Mouse (Mus musculus) B cell, adult 2 months (primary cell): Measurements from ENCODE around the gene Abcb9.
"Not testable (repeated sequence)": the region's sequence is repeated elsewhere in the genome, so short reads cannot be mapped to it uniquely, and the experiment has no call there.

Source experiments
- DNase-seq, 2 experiments: peaks; one replicate each; pipeline ENCODE4 v3.0.0; 2022

Abcb9 gene

GRCm38 (mm10) chr5:124056219-124056618, 39.4 kb downstream of the Abcb9 start:
- peak; percentile 34 to 43 for DNase-seq

- not testable (repeated sequence) for DNase-seq
Measured at GRCm38 (mm10) chr5:124052641-124053040, 43.0 kb downstream of the Abcb9 start.

- peak; percentile 56 to 61 for DNase-seq
Measured at GRCm38 (mm10) chr5:124051899-124052491, 43.6 kb downstream of the Abcb9 start.

GRCm38 (mm10) chr5:124050095-124051050, 45.2 kb downstream of the Abcb9 start:
- DNase-seq: peak; percentile 63 to 67

DNA sequence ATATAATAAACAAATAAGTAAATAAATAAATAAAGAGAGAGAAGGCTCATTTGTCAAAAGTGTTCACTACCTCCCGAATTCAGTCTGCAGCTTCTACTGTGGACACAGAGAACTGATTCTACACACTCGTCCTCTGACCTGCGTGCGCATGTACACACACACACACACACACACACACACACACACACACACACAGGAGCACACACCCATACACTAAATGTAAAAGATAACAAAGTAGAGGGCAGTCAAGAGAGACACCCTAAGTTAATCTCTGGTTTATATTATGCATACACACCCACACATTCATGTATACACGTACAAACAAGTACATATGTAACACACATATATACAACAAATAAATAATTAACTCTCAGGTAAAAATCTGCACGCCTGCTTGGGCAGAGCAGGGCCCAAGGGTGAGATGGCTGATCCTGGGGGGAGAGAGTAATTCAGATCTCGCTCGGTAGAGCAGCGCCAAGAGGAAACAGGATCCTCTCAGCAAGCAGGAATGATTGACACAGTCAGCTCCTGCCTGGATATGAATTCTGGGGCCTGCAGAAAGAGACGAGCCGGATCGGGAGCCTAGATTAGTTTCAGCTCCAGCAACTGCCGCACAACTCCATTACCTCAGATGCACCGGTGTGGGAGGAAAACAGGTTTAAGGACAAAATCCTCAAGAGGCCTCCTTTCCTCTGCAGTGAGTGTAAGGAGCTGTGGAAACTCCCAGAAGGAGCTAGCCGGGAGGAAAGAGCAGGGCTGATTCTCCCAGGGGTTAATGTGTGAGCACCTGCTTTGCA, 46.2 kb downstream of the Abcb9 start:
- no peak for DNase-seq

GRCm38 (mm10) chr5:124046741-124047401, 48.7 kb downstream of the Abcb9 start:
- DNase-seq: no peak

DNA sequence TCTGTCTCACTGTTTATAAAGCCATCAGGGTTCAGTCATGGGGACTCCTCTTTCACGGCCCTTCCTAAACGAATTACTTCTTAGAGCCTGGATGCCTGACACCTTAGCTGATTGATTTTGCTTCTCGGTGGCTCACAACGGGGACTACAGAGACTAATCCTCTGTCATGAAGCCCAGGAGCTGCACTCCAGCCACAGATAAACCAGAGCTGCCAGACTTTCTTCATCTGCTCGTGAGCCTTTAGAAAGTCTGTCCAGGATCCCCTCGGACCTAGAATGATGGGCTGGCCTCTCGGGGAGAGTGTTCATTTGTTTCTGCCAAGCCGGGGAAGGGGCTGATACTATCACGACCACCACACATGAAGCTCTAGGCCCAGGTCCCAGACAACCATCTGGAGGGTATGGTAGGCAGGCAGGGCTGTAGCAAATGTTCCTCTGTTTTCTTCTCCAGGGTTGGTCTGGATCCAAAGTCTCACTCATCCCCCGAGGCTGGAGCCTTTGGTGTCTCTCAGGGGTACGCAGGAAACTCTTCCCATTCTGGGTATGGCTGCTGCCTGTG, 50.1 kb downstream of the Abcb9 start:
- no peak for DNase-seq

DNA sequence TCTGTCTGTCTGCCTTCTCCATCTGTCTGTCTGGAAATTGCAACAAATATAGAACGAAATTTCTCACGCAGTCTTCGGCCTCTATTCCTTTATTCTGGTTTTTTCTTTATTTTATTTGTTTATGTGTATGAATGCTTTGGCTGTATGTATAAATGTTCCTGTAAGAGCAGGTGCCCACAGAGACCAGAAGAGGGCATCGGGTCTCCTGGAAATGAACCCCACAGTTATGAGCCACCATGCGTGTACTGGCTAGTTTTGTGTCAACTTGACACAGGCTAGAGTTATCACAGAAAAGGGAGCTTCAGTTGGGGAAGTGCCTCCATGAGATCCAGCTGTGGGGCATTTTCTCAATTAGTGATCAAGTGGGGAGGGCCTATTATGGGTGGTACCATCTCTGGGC, 51.6 kb downstream of the Abcb9 start:
- no peak for DNase-seq

DNA sequence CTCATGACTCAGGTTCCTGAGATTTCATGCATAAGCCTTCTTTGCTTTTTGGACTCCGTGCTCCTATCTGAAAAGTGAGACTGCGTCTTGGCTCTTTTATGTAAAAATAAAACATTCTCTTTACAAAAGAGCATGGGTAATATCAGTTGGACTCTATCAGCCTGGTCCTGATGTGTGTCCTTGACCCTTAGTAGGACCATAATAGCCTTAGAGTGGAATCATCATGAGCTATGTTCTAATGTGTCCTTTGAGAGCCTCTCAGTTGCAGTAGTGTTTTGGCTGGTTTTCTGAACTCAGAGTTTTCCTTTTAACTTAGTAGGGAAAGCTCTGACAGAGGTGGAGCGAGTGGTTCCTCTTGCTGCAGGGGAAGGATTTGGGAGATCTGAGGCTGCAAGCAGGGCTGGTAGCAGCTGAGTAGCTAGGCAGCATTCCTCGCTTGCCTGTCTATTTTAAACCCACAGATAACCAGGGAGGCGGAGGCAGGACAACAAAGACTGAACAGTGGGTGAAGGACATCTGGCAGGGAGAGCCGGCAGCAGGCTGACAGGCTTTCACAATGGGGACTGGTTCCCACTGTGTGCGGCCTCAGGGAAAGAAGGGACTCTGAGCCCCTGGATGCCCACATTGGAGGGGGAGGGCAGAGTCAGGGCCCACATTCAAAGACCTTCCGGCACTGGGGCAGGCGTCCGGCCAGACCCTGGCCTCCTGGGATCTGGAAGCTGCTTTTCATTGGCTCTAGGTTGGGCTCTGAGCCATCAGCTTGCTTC, 52.2 kb downstream of the Abcb9 start:
- no peak for DNase-seq

- no peak for DNase-seq
Measured at GRCm38 (mm10) chr5:124041097-124041496, 54.5 kb downstream of the Abcb9 start.

GRCm38 (mm10) chr5:124039602-124040001, 56.0 kb downstream of the Abcb9 start:
- DNase-seq: no peak

DNA sequence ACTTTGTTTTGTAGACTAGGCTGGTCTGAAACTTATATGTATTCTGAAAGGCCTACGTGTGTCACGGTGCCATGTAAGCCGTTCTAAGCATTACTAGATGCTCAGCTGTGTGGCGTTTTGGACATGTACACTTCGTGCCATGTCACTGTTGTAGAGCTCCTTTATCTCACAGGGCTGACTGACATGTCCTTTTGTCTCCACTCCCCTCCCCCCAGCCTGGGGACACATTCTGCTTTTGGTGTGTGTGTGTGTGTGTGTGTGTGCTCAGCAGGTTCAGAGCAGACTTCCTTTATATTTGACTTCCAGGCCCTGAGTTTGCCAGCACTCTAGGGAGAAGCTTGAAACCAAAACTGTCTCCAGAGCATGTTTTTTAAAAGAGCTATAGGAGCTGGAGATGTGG, 58.8 kb downstream of the Abcb9 start:
- DNase-seq: peak; percentile 50 to 59

DNA sequence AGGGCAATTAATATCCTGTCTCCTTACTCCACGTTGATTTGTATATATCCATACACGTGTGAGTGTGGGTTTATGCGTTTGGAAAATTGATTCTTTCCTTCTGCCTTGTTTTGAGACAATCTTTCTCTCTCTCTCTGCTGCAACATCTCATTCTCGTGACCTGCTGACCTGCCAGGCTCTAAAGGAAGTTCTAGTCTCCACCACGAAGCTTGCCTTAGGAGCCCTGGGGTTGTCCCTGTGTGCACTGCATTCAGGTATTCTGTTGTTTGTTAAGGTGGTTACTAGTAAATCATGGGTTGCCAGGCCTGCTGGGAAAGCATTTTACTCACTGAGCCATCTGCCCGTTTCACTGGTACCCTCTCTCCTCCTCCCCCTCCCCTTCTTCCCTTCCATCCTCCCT, 59.3 kb downstream of the Abcb9 start:
- DNase-seq: peak in 1 of 2 experiments; percentile 45

- DNase-seq: peak; percentile 64 to 70
Measured at GRCm38 (mm10) chr5:124035806-124036205, 59.8 kb downstream of the Abcb9 start.

GRCm38 (mm10) chr5:124035406-124035805, 60.2 kb downstream of the Abcb9 start:
- DNase-seq: peak; percentile 33 to 43

DNA sequence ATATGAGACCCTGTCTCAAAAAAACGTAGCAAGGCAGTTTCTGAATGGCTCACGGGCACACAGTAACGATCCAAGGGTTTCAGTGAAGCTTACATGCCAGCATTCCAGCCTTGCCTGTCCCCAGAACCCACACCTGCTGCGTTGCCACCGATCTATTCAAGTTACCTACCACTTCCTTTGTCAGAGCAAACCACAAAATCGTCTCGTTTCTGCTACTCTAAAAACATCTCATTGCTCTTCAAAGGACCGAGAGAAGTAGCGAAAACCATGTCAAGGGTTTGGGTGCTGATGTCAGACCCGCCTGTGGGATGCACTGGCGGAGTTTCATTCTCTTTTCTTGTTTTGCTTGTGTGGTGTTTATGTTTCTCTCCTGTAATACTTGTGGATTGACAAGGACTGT, 61.1 kb downstream of the Abcb9 start:
- peak in 1 of 2 experiments; percentile 45 for DNase-seq

DNA sequence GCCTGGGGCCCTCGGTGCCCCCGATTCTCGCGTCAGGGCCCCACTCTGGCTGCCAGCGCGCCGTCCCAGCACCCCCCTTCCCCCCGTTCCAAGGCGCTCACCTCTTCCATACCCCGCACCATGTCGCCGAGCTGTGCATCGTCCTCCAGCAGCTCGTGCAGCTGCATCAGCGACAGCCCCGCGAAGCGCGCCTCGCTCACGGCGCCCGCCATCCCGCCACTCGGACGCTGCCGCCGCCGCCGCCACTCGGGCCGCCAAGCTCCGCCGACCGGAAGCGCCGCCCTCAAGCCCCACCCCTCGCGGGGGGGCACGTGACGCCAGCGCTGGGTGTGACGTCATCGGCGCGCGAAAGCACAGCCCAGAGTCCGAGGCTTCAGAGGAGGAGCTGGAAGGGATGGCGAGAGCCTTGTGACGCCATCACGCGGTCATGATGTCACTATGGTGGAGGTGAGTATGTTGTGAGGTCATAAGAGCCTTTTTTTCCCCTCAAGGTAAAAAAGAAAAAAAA, 63.5 kb downstream of the Abcb9 start, which contains the start of gene Vps37b:
TSS of gene Vps37b (minus strand) at position 270 of the 508 bp plus-strand sequence.
- DNase-seq: peak; percentile 98 to 99

- DNase-seq: peak in 1 of 2 experiments; percentile 29
Measured at GRCm38 (mm10) chr5:124031068-124031955, 64.3 kb downstream of the Abcb9 start.

- no peak for DNase-seq
Measured at GRCm38 (mm10) chr5:124030386-124031067, 65.1 kb downstream of the Abcb9 start.
